Mouse (Mus musculus): ENCODE measurements around the gene Ifit1.

The Ifit1 gene

GRCm38 (mm10) chr19:34655227-34655805 is 14.6 kb downstream of the Ifit1 start:
- no peak for DNase-seq (ENCODE audit: low read depth in 1 of 2, low spot score in 2 of 2)

GRCm38 (mm10) chr19:34656511-34657298 is 16.0 kb downstream of the Ifit1 start:
- DNase-seq (ENCODE audit: low read depth in 1 of 2, low spot score in 2 of 2) = no peak

GRCm38 (mm10) chr19:34662067-34662507 is 21.4 kb downstream of the Ifit1 start:
- no peak for DNase-seq (ENCODE audit: low read depth in 1 of 2, low spot score in 2 of 2)

GRCm38 (mm10) chr19:34662740-34663139 is 22.1 kb downstream of the Ifit1 start:
- no peak for DNase-seq (ENCODE audit: low read depth in 1 of 2, low spot score in 2 of 2)

GRCm38 (mm10) chr19:34666127-34666526 is 25.5 kb downstream of the Ifit1 start:
- DNase-seq (ENCODE audit: low read depth in 1 of 2, low spot score in 2 of 2) = peak in 1 of 2 experiments; percentile 26

GRCm38 (mm10) chr19:34673476-34673875 is 32.8 kb downstream of the Ifit1 start:
- DNase-seq (ENCODE audit: low read depth in 1 of 2, low spot score in 2 of 2) = no peak

- DNase-seq (ENCODE audit: low read depth in 1 of 2, low spot score in 2 of 2) = no peak
Measured at GRCm38 (mm10) chr19:34678428-34678827, 37.8 kb downstream of the Ifit1 start.

GRCm38 (mm10) chr19:34684857-34685256 is 44.2 kb downstream of the Ifit1 start:
- DNase-seq (ENCODE audit: low read depth in 1 of 2, low spot score in 2 of 2) = no peak

- DNase-seq (ENCODE audit: low read depth in 1 of 2, low spot score in 2 of 2) = no peak
Measured at GRCm38 (mm10) chr19:34685530-34685929, 44.9 kb downstream of the Ifit1 start.

- no peak for DNase-seq (ENCODE audit: low read depth in 1 of 2, low spot score in 2 of 2)
Measured at GRCm38 (mm10) chr19:34691402-34691801, 50.7 kb downstream of the Ifit1 start.

GRCm38 (mm10) chr19:34696352-34696986 is 55.8 kb downstream of the Ifit1 start:
- no peak for DNase-seq (ENCODE audit: low read depth in 1 of 2, low spot score in 2 of 2)

GRCm38 (mm10) chr19:34697461-34697860 is 56.8 kb downstream of the Ifit1 start:
- no peak for DNase-seq (ENCODE audit: low read depth in 1 of 2, low spot score in 2 of 2)

- no peak for DNase-seq (ENCODE audit: low read depth in 1 of 2, low spot score in 2 of 2)
Measured at GRCm38 (mm10) chr19:34698432-34698831, 57.8 kb downstream of the Ifit1 start.

- no peak for DNase-seq (ENCODE audit: low read depth in 1 of 2, low spot score in 2 of 2)
Measured at GRCm38 (mm10) chr19:34698852-34699251, 58.2 kb downstream of the Ifit1 start.

GRCm38 (mm10) chr19:34699300-34699699 is 58.6 kb downstream of the Ifit1 start:
- DNase-seq (ENCODE audit: low read depth in 1 of 2, low spot score in 2 of 2) = no peak
